Mouse (Mus musculus) midbrain, embryonic 11.5 days (tissue): ENCODE results near the gene Adra2a. TPM values are rescaled to one million over a fixed set of nuclear protein-coding genes. Genes with fewer than 3 reads are reported as not detected.

Experiments
- ATAC-seq: fragments of 200-750 bp; cut with Nextera tagmentation; 2 replicates; pipeline ENCODE4 v1.8.0; 2017; ENCODE audit warnings: moderate TSS enrichment, moderate library complexity; ENCODE audit not compliant: low FRiP score
- DNase-seq: peaks from one replicate; pipeline ENCODE4 v3.0.0; 2015; ENCODE audit warnings: low spot score; ENCODE audit errors: missing footprints
- H3K27ac ChIP-seq: fragments of 300-500 bp; sonication (generic); 2 replicates; pipeline ENCODE4 v1.5.1; 2014; ENCODE audit warnings: low read depth, low read length
- H3K27me3 ChIP-seq: fragments of 300-500 bp; sonication (generic); 2 replicates; pipeline ENCODE4 v1.6.1; 2014; ENCODE audit warnings: mild to moderate bottlenecking, low read length, moderate library complexity, mixed read lengths; ENCODE audit not compliant: control insufficient read depth, insufficient read depth
- H3K36me3 ChIP-seq: fragments of 300-500 bp; sonication (generic); 2 replicates; pipeline ENCODE4 v1.6.1; 2014; ENCODE audit warnings: mild to moderate bottlenecking, low read length, moderate library complexity, mixed read lengths; ENCODE audit not compliant: control insufficient read depth, insufficient read depth
- H3K4me1 ChIP-seq: fragments of 300-500 bp; sonication (generic); 2 replicates; pipeline ENCODE4 v1.6.1; 2014; ENCODE audit warnings: low read length; ENCODE audit not compliant: control insufficient read depth, insufficient read depth
- H3K4me2 ChIP-seq: fragments of 300-500 bp; sonication (generic); 2 replicates; pipeline ENCODE4 v1.6.1; 2014; ENCODE audit warnings: mild to moderate bottlenecking, moderate library complexity
- H3K4me3 ChIP-seq: fragments of 300-500 bp; sonication (generic); 2 replicates; pipeline ENCODE4 v1.5.1; 2014; ENCODE audit warnings: low read depth, low read length
- H3K9ac ChIP-seq: fragments of 300-500 bp; sonication (generic); 2 replicates; pipeline ENCODE4 v1.6.1; 2014; ENCODE audit warnings: low read length
- H3K9me3 ChIP-seq: fragments of 300-500 bp; sonication (generic); 2 replicates; pipeline ENCODE4 v1.6.1; 2016; ENCODE audit warnings: low read length; ENCODE audit not compliant: control insufficient read depth
- WGBS: fragments of 180-500 bp; shearing (Covaris S2); extraction: QIAGEN DNeasy Blood & Tissue Kit; methylation state at CpG from one replicate; pipeline ENCODE4 v1.1.7; 2014; 5-methylcytosine and 5-hydroxymethylcytosine counted together
- polyA plus RNA-seq: library from polyadenylated mRNA; unstranded; fragments of >200 nt; fragmentation: Nextera tagmentation; extraction: Ambion mirVana; gene quantifications from 2 replicates; pipeline ENCODE4 v1.2.1, GENCODE M21; 2014

Adra2a gene
- polyA plus RNA-seq, 1 experiment from 2014 or later = 1.3 TPM

DNA sequence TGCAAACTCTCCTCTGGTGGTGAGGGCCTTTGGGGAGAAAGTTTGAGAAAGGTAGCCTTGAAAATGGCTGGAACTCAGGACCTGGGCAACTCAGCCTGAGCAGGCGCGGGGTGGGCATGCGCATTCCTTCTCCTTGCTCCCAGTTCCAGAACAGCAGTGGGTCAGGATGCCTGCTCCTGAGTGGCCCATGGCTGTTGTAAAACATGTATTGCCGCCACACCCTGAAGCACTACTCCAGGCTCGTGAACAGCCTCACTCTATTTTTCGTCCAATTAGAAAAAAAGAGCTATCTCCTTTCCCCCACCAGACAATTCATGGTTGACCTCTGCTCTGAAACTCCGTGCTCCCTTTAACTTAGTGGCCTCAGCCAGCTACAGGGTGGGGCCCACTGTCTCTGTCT, 24.5 kb downstream of the Adra2a start:
- no peak overlapping the region for H3K4me2 ChIP-seq
- H3K27ac ChIP-seq = no peak overlapping the region
- no peaks in the 10 kb centered on the region for H3K9me3 ChIP-seq
- no peak overlapping the region for H3K4me3 ChIP-seq
- 88% methylated on average over 7 of the region's 7 CpGs for WGBS
- H3K9ac ChIP-seq = no peak overlapping the region
- no peaks in the 10 kb centered on the region for H3K4me1 ChIP-seq
- H3K27me3 ChIP-seq = no peaks in the 10 kb centered on the region
- ATAC-seq (no peak), DNase-seq (no peak)
- no peaks in the 10 kb centered on the region for H3K36me3 ChIP-seq

DNA sequence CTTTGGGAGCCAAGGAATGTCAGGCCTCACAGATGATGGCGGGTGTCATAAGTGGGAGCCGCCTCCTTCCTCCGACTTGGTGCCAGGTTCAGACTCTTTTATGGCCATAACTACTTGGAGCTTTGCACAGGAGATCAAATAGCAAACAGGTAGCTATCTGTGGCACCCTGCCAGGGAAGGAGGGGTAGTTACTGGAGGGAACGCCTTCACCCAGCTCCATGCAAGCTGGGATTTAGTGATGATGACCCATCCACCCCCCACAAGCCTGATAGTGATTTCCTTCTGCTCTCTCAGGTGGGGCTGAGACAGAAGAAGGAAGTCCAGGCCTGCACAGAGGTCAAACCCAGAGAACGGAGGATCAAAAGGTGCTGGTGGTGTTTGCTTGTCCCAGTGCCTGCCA, 26.6 kb downstream of the Adra2a start:
- Histone ChIP-seq H3K4me2 (no peak overlapping the region), H3K9ac (no peak overlapping the region)
- WGBS = 83% methylated on average over 5 of the region's 5 CpGs

DNA sequence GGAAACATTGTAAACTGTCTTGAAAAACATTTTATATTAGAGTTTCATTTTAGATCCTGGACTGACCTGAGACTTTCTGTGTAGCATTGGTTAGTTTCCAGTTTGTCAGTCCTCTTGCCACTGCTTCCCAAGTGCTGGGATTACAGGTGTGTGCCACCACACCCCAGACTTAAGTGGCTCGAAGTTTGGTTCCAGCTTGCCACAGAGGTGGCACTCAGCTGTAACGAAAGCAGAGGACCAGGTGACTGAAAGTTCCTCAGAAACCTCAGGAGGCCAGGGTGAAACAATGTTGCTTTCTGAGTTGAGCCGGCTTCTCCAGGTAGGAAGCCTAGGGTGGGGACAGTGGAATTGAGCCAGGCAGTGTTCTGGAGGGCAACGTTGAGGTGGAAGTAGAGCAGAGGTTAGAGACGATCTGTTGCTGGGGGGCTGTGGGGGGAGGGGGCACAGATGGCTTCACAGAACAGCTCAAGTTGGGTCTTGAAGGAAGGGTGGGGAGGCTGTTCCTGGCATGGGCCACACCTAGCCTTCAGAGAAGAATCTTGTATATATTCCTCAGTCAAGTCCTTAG, 28.4 kb downstream of the Adra2a start:
- Histone ChIP-seq H3K27ac (no peak overlapping the region), H3K4me2 (no peak overlapping the region), H3K9me3 (no peaks in the 10 kb centered on the region), H3K4me1 (0 out of 2 replicates have a peak, but pooled peaks cover 2% of the 10 kb centered on the region), H3K27me3 (no peaks in the 10 kb centered on the region), H3K9ac (no peak overlapping the region), H3K4me3 (no peak overlapping the region), H3K36me3 (no peaks in the 10 kb centered on the region)
- DNase-seq (no peak), ATAC-seq (no peak)
- 81% methylated on average over 5 of the region's 5 CpGs for WGBS

More for the DNA sequence above, 26.6 kb downstream of the Adra2a start:
- no peaks in the 10 kb centered on the region for H3K36me3 ChIP-seq
- H3K27ac ChIP-seq = no peak overlapping the region
- H3K4me3 ChIP-seq = no peak overlapping the region
- no peaks in the 10 kb centered on the region for H3K4me1 ChIP-seq
- no peaks in the 10 kb centered on the region for H3K27me3 ChIP-seq
- DNase-seq (no peak), ATAC-seq (no peak)
- H3K9me3 ChIP-seq = no peaks in the 10 kb centered on the region

DNA sequence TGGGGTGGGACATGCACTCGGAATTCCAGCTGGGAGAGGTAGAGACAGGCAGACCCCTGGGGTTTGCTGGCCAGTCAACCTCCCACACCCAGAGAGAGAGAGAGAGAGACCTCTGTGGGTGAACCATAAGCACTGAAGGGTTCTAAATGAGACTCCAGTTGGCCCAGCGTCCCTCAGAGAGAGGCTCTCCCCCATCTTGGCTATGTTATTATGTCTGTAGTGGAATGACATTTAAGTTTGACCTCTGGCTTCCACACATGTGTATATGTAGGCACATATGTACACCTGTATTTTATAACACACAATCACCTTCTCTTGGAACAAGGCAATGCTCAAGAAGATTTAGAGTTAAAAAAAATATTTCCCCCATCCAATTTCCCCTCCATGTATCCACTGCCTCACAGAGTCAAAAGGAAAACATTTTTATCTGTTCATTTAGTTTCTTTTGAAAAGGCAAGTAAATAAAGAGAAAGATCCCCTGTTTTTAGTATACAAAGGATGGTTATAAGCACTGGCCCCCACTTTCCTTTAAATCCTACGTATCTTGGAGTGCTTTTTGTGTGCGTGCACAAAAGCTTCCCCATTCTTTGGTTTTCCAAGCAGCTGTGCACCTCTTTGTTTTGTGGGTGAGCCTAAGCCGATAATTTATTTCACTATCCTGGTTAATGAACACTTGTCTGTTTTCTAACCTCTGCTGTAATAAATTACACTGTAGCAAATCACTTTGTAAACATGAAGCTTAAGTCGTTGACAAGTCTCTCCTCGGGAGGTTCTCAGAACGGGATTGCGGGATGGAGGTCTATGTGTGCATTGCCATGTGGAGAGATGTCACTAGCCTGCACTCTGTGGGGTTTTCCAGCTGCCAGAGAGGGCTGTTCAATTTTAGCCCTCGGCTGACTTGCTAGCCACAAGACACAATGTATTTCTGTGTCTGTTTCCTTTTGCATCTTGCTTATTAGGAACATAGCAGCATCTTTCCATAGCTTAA, 32.7 kb downstream of the Adra2a start:
- Histone ChIP-seq H3K4me3 (no peak overlapping the region), H3K9ac (no peak overlapping the region), H3K36me3 (no peaks in the 10 kb centered on the region), H3K4me1 (0 out of 2 replicates have a peak, but pooled peaks cover 2% of the 10 kb centered on the region), H3K9me3 (no peaks in the 10 kb centered on the region), H3K27me3 (no peaks in the 10 kb centered on the region), H3K4me2 (no peak overlapping the region), H3K27ac (no peak overlapping the region)
- WGBS = 36% methylated on average over 10 of the region's 10 CpGs
- ATAC-seq (no peak), DNase-seq (peak; percentile 81)

DNA sequence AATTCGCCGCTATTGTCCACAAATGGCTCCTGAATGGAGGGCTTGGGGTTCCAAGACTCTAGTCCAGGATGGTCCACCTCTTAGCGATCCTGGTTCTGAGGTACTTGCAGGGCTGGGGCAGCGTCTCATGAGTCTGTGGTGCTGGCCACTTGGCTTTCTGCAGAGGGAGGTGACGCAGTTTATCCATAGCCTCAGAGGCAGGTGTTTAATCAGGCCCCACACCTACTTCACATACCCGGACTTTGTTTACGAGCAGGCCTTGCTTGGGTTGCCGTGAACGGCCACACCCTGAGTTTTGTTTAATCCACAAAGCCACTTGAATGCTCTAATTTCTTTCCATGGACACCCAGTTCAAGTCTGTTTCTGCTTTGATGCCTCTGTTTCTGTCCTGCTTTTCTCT, 37.4 kb downstream of the Adra2a start:
- Histone ChIP-seq H3K36me3 (no peaks in the 10 kb centered on the region), H3K9me3 (no peaks in the 10 kb centered on the region), H3K4me3 (no peak overlapping the region), H3K4me1 (0 out of 2 replicates have a peak, but pooled peaks cover 2% of the 10 kb centered on the region), H3K27ac (no peak overlapping the region), H3K4me2 (no peak overlapping the region), H3K9ac (no peak overlapping the region), H3K27me3 (no peaks in the 10 kb centered on the region)
- WGBS = 86% methylated on average over 9 of the region's 9 CpGs
- no peak for ATAC-seq
- no peak for DNase-seq

DNA sequence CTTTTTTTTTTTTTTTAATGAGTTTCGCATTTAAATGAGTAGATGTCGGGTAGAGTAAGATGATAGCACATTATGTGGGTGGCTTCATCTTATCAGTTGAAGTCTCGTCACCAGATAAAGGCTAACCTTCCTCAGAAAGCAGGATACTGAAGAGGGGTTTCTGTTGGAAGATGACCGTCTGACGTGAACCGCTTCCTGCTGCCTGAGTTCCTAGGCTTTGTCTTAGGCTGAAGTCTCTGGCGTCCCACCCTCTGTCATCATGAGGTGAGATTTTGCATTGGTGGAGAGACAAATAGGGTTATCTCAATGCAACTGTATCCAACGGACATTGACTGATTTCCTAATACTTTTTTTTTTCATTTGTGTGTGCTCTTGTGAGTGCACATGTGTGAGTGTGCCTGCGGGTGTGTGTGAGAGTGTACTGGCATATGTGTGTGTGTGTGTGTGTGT, 37.8 kb downstream of the Adra2a start:
- no peaks in the 10 kb centered on the region for H3K27me3 ChIP-seq
- no peak overlapping the region for H3K4me2 ChIP-seq
- 86% methylated on average over 9 of the region's 9 CpGs for whole genome bisulfite sequencing
- H3K36me3 ChIP-seq = no peaks in the 10 kb centered on the region
- no peak overlapping the region for H3K9ac ChIP-seq
- no peak overlapping the region for H3K27ac ChIP-seq
- H3K9me3 ChIP-seq = no peaks in the 10 kb centered on the region
- H3K4me3 ChIP-seq = no peak overlapping the region
- DNase-seq (no peak), ATAC-seq (no peak)
- no peaks in the 10 kb centered on the region for H3K4me1 ChIP-seq

DNA sequence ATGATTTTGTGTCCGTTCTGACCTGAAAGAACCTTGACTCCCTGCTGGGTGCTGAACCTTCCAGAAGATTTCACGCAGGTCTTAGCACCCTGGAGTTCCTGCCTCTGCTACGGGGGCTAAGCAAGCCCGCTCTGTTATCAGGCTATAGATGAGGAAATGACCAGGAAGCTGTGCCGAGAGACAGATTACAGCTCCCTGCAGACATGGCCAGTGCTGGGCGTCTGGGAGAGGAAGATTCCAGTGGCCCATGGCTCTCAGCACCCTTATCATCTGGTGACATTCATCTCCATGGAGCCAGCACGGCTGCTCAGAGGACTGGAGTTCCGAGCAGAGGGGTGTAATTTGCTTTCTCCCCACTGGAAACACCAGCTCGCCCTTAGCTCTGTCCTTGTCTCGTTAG, 43.4 kb downstream of the Adra2a start:
- no peak for DNase-seq
- Histone ChIP-seq H3K36me3 (no peaks in the 10 kb centered on the region), H3K4me3 (no peak overlapping the region), H3K27me3 (no peaks in the 10 kb centered on the region), H3K4me1 (no peaks in the 10 kb centered on the region), H3K27ac (no peak overlapping the region), H3K9ac (no peak overlapping the region), H3K9me3 (no peaks in the 10 kb centered on the region), H3K4me2 (no peak overlapping the region)
- WGBS = 78% methylated on average over 10 of the region's 10 CpGs
- ATAC-seq = no peak

DNA sequence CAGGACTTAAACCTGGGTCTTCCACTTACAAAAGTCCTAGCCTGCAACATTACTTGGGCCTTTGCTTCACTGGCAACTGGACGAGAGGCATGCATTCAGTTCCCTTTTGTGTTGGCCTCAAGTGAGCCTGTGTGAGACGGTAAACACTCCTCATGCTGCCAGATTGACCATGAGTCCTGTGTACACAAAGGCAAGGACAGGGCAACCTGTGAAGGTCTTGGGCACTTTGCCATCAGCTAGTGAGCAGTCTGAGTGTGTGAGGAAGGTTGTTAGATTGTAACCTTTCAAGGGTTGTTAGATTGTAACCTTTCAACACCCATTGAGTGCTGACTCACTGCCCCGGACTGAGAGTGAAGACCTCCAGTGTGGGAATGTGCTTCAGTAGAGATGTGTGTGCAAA, 49.6 kb downstream of the Adra2a start:
- Histone ChIP-seq H3K27me3 (no peaks in the 10 kb centered on the region), H3K36me3 (no peaks in the 10 kb centered on the region), H3K4me2 (no peak overlapping the region), H3K9me3 (no peaks in the 10 kb centered on the region), H3K4me3 (no peak overlapping the region), H3K4me1 (0 out of 2 replicates have a peak, but pooled peaks cover 5% of the 10 kb centered on the region), H3K27ac (no peak overlapping the region), H3K9ac (no peak overlapping the region)
- no peak for ATAC-seq
- no peak for DNase-seq
- WGBS = 84% methylated on average over 3 of the region's 3 CpGs

DNA sequence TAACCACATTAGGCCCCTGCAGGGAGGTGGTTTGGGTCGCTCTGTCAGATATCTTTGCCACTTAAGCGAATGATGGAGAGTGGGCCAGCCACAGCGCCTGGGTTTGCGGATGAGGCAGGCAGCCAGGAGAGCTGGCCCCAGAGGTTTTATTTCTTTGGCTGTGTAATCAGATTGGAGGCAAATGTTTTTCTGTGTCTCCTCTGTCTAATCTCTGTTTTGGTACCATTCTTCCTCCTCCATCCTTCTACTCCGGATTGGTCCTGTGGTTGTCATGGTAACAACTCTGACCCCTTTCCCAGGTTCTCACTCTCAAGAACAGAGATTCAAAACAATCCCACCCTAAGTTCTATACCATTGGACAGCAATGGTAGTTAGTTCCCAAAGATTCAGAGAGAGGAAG, 51.8 kb downstream of the Adra2a start:
- DNase-seq = no peak

More for the DNA sequence above, 51.8 kb downstream of the Adra2a start:
- Histone ChIP-seq H3K4me1 (0 out of 2 replicates have a peak, but pooled peaks cover 5% of the 10 kb centered on the region), H3K4me2 (no peak overlapping the region), H3K4me3 (no peak overlapping the region), H3K9ac (no peak overlapping the region), H3K27ac (no peak overlapping the region), H3K27me3 (no peaks in the 10 kb centered on the region), H3K36me3 (no peaks in the 10 kb centered on the region), H3K9me3 (no peaks in the 10 kb centered on the region)
- ATAC-seq = no peak
- 55% methylated on average over 5 of the region's 5 CpGs for WGBS
